Mouse (Mus musculus) testis, adult 2 months (tissue): ENCODE data around the gene Xylt1.

ENCODE experiments used
- CTCF ChIP-seq: fragments of 200-500 bp; IDR thresholded peaks from 2 replicates; pipeline ENCODE4 v1.5.1; 2012; ENCODE audit warnings: low read depth, mild to moderate bottlenecking, inconsistent platforms, low read length, moderate library complexity; ENCODE audit not compliant: control insufficient read depth, insufficient read depth, insufficient replicate concordance
- POLR2A ChIP-seq: fragments of 200-500 bp; IDR thresholded peaks from 2 replicates; pipeline ENCODE4 v1.6.1; 2012; ENCODE audit warnings: low read depth, mild to moderate bottlenecking, inconsistent platforms, low read length, moderate library complexity; ENCODE audit not compliant: control insufficient read depth

DNA sequence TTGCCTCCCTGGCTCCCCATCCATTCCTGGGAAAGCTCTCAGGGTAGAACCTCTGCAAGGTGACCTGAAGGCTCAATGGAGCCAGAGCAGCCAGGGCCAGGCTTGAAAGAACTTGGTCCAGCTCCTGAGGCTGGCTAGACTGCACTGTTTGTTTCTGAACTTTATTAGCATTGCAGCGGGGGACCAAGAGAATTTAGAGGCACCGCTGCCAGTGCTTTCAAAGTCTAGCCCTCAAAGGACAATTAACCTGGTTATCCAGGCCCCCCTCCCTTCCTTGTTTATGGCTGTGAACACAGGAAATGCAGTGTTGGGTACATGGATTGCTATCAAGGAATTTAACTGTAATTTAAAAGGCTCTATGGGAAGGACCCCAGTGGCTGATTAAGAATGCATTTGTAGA lies 177.4 kb downstream of the Xylt1 start:
- TF ChIP-seq CTCF (no peak), POLR2A (no peak)
